Mouse (Mus musculus) T-helper 17 cell (primary cell): ENCODE measurements at regions not wholly inside any gene's neighbourhood (a gene's known extent, or its start where the extent isn't known, plus 50 kb on each side); places are given as distances from the start of the nearest gene placed in this dataset.

Experiments used
- in situ Hi-C, 2 experiments: fragments of 300-600 bp; cut with MboI, MseI; formaldehyde crosslinking; loops; 1 replicate in 1 of 2; 2 replicates in 1 of 2; pipeline ENCODE4 v1.15.1; 2025; ENCODE audit warnings: high pct_unique_total_duplicates in 2 of 2

DNA sequence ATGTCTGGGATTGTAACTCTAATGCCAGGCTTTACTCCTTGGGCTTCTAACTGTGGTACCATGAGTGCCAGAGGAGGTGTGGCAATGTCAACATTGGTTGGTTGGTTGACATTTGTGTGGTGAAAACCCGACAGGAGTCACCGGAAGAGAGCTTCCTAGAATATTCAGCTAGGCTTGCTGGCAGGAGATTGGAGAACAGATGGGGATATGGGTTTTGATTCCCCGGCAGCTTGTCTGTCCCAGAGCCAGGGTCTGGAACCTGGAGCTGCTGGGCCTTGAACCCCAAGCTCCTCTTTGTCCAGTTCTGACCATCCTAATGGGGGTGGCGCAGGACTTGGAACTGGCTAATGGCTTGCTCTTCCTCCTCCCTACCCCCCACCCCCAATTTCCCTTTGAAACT is 1198.9 kb upstream of the A1bg start:
- in situ Hi-C loops: loop anchor here in 1 of 2 experiments (5.0 kb wide), 1 partner anchor 39 kb away; no protein-coding TSS in a partner anchor

DNA sequence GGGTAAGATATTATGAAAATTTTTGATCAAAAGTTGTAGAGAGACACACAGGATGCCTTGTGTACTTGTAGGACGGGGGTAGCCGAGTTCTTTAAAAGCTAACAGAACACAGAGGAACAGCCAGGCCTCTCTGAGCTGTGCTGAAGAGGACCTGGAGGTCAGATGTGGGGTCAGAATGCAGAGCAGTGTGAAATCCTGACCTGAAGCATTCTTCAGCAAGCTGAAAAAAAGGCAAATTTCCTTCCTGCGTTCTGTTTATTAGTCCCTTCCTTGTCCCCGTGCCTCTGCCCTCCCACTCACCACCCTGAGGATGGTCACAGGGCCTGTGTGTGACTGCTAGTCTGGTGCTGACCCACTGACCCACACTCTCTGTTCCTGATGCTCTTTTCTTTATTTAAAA is 1197.9 kb upstream of the A1bg start:
- in situ Hi-C loops: loop anchor here in 1 of 2 experiments (5.0 kb wide), 1 partner anchor 38 kb away; no protein-coding TSS in a partner anchor

DNA sequence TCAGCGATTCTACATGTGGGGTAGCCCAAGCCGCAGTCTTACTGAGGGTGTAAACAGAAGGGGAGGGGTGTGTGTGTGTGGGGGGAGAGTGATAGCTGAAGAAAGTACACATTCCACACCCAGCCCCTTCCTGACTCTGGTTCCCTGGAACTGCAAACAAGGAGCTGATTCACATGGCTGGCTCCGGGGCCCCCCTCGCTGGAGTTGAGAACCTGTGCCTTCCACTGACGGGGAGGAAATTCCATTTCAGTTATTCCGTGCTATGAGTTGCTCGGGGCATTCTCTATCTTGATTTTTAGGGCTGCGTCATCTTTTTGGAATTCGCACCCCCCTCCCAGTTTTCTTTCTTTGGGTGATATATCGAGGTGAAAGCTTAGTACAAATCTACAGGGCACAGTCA is 1196.2 kb upstream of the A1bg start:
- in situ Hi-C loops: loop anchor here in 1 of 2 experiments (10.0 kb wide), 1 partner anchor 466 kb away; no protein-coding TSS in a partner anchor

DNA sequence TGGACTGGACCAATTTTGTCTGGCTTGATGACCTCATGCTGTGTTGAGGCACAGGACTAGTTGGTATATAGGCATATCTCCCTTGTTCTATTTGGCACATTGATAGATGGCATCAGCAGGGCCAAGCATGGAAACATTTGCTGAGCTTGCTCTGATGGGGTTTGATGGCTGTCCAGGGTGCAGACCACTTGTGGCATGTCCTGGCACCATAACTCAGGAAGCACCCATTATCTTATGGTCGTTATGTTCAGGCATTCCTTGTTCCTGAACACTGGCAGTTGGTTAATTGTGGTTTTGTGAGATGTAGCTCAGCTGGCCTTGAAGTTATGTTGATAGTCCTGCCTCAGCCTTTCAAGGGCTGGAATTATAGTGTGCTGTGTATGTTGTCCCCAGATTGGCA is 1193.4 kb upstream of the A1bg start:
- in situ Hi-C loops: loop anchor here in 1 of 2 experiments (10.0 kb wide), 1 partner anchor 469 kb away; no protein-coding TSS in a partner anchor

DNA sequence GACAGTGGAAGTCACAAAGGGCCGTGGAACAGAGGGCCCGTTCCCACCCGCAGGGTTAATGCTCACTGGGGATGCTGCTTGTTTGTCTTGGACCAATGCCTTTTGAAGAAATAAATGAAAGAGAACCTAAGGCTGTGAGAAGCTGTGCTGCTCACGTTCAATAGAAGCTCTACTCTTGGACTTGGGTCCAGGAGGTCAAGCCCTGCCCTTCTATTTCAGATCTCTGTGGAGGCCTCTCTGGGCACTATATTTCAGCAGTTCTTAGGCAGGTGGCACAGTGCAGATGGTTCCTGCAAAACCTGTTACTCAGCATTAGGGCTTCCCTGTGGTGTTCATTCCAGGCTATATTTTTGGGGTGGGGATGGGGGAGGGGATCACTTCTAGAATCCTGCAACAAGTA is 1192.0 kb upstream of the A1bg start:
- in situ Hi-C loops: loop anchor here in 1 of 2 experiments (10.0 kb wide), 1 partner anchor 470 kb away; no protein-coding TSS in a partner anchor

DNA sequence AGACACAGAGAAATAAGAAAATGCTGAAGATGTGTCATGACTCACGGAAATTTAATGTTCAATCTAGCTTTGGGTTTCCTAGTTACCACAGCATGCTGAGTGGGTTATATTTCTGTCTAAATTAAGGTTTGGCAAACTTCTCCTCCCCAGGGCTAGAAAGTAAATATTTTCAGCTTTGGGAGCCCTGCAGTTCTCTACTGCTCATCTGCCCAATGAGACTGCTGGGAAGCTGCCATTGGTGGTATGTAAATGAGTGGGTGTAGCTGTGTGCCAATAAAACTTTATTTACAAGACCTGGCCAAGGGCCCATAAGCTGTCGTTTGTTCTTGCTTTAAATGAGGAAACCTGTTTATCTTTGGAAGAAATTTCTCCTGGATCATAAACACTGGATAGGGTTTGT is 1189.3 kb upstream of the A1bg start:
- in situ Hi-C loops: loop anchor here in 1 of 2 experiments (10.0 kb wide), 1 partner anchor 473 kb away; no protein-coding TSS in a partner anchor

DNA sequence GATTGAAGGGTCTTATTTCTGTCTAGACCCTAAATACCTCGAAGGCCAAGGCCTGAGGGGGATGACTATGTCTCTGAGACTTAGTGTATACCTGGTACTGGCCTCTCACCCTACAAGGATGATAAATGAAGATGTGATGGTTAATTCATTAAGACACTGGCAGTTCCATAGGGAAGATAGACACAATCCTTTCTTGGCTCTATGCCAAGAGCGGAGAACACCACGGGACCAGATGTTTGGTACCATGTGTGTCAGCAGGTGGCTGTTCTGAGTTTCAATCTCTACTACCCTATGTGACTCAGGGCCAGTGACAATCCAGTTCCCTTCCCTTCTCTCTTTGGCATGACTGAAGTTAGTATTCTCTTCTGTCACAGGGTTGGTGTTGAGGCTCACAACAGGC is 1185.2 kb upstream of the A1bg start:
- in situ Hi-C loops: loop anchor here in 1 of 2 experiments (10.0 kb wide), 1 partner anchor 1967 kb away; no protein-coding TSS in a partner anchor

DNA sequence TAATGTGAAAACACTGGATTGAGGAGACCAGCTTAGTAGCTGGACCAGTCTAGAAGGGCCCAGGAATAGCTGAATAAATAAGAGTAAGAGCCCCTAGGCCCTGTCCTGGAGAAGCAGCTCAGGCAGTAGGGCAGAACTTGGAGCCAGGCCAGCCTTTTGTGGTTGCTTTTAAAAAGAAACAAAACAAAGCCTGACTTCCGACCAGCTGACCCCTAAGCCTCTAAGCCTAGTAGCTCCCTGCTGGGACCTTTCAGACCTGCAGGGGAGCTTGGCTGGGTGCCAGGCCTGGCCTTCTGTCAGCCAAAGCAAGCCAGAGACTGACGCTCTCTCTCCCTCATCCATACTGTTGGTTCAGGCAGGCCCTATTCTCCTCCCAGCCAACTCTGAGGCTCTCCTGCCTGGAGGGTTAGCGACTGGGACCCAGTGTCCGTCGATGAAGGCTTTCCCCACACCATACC is 1183.7 kb upstream of the A1bg start:
- in situ Hi-C loops: loop anchor here in 1 of 2 experiments (10.0 kb wide), 1 partner anchor 1968 kb away; no protein-coding TSS in a partner anchor

DNA sequence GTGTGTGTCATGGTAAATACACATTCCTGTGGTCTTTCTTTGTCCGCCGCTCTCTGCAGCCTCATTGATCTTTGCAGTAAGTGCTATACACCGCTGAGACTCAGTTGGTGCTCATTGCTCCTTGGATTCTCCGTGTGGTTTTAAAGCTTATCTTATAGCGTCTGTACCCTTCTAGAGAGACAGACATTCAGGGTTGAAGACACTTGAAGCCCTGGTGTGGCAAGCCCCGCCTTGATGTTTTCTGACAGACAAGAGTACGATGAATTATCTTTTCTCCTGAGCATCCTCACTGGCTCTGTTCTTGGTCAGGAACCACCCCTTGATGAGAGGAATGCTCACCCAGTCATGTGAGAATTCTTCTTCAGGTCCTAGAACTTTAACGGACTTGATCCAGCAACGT is 1182.7 kb upstream of the A1bg start:
- in situ Hi-C loops: loop anchor here in 1 of 2 experiments (10.0 kb wide), 1 partner anchor 1969 kb away; no protein-coding TSS in a partner anchor

DNA sequence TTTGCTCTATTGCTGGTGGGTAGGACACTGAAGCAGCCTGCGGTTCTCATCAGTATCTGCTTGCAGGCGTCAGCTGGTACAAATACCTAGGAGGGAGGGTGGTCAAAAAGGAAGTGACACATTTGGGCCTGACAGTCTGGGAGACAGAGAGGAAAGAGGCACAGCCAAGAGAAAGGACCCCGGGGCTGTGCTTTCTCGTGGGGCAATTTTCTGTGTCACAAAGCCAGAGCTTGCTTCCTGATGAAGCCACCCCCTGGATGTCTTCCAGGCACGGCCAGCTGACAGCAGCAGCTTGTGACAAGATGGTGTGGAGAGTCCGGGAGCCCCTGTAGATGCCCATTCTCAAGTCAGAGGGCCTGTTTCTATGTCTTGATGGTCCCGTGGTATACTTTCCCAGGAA is 1181.8 kb upstream of the A1bg start:
- in situ Hi-C loops: loop anchor here in 1 of 2 experiments (10.0 kb wide), 1 partner anchor 1970 kb away; no protein-coding TSS in a partner anchor

DNA sequence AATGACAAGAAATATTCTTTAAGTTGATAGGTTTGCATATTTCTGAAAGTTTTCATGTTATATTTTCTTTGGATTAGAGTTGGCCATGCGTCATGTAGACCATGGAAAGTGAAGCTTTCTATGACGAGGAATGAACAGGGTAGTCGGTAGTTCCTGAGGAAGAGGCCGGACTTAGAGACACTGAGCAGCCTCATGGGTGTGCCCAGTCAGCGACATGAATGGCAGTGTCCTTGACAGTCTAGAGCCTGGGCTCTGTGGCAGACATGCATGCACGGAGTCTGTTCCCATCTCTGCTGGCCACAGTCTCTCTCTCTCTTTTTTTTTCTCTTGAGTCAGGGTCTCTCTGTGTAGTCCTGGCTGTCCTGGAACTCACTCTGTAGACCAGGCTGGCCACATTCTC is 1176.9 kb upstream of the A1bg start:
- in situ Hi-C loops: loop anchor here in 1 of 2 experiments (10.0 kb wide), 1 partner anchor 1975 kb away; no protein-coding TSS in a partner anchor

DNA sequence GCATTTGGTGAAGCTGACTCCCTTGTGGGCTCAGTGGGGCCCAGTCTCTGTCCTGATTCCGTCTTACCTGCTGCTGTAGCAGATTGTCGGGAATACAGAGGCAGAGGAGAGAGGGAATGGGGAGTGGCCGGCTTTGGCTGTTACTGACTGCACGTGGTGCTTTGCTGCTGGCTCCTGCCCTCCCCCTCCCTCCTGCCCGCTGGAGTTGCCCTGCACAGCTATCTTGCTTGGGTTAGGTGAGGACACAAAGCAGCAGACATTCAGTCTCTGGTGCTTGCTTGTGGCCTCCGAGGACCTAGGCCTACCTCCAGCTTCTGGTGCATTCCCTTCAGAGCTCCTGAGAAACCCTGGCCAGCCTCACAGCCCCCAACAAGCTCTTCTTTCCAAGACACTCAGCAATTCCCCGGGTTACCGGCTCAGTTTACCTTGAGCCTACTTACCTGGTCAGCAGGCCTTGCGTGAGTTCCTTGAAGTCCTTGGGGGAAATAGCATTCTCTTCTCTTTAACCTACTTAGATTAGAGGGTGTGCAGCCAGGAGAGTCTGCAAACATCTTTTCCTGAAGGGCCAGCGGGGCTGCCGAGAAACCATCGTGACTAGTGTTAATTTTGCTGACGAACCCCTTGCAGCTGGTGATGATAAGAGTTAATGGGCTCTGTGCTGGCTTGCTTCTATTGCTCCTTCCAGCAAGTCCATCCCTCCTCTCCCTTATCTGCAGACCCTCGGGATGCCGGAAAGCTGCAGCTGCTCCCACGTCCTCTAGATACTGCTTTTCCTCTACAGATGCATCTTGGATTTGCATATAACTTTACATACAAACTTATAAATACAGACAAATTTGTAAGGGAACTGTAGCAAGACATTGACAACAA is 1176.2 kb upstream of the A1bg start:
- in situ Hi-C loops: no loop called here

DNA sequence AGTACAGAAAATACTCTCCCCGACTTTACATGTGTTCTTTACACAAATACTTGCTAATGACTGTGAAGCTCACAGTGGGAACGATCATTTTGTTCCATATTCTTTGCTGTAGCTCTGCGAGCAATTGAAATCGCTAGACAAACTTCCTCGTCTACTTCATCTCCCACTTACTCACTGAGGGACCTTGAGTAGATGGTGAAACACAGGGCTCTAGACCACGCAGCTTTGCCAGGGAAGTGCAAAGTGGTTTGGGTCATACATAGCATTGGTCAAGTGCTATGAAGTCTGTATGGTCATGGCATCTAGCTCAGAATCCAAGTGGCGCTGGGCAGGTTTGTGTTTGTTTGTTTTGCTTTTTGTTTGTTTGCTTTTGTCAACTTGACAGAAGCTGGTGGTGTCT is 1174.0 kb upstream of the A1bg start:
- in situ Hi-C loops: no loop called here

DNA sequence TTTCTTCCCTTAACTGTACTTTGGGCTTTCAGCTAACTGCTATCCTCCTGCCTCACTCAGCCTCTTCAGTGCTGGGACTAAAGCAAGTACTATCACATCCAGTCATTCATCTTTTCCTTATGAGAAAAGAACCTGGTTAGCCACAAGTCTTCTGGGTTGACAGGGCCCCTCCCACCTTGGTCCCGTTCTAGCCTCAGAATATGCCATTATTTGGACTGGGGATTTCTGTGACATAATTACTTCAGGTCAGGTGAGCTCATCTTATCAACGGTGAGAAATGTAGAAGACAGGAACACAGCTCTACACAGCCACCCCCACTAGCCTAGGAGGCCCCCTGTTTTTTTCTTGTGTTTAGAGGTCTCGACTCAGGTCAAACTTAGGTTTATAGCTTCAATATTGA is 1172.4 kb upstream of the A1bg start:
- in situ Hi-C loops: no loop called here

DNA sequence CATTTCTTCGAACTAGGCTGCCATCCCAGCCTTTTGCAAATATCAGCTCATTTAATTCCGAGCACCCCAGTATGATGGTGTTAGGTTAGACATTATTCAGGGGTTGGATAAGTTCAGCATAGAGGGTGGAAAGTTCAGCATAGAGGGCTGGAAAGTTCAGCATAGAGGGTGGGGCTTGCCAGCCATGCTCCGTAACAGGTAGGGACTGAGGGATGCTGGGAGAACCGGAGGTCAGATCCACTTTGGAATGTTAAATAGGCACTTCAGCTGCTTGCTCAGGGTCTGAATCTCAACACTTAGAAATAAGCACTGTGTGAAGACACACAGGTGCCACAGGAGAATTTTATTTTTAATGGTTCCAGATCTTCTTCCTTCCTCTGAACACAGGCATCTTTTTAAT is 1170.9 kb upstream of the A1bg start:
- in situ Hi-C loops: loop anchor here in 1 of 2 experiments (5.0 kb wide), 1 partner anchor 74 kb away; no protein-coding TSS in a partner anchor

DNA sequence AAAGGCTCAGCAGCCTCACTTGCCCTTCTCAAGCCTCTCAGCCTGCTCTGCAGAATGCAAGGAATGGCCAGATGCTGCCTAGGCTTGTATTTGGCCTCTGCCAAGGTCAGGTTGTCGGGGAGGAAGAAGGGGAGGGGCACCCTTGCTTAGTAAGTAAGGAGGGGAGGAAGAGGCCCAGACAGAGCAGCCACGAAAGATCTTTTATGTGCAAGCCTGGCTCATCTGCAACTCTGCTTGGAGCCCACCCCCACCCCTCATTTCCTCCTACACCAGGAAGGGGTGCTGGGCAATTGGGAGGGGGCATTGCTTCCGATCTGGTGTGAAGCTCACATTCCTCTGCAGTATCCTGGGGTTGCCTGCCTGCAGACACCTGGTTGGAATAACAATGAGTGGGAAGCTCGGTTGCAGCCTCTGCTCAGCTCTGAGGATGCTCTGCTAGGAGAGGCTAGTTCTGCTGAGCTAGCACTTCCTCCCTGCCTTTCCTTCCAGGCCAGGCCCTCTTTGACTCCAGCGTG is 1169.9 kb upstream of the A1bg start:
- in situ Hi-C loops: loop anchor here in 1 of 2 experiments (5.0 kb wide), 1 partner anchor 75 kb away; no protein-coding TSS in a partner anchor

DNA sequence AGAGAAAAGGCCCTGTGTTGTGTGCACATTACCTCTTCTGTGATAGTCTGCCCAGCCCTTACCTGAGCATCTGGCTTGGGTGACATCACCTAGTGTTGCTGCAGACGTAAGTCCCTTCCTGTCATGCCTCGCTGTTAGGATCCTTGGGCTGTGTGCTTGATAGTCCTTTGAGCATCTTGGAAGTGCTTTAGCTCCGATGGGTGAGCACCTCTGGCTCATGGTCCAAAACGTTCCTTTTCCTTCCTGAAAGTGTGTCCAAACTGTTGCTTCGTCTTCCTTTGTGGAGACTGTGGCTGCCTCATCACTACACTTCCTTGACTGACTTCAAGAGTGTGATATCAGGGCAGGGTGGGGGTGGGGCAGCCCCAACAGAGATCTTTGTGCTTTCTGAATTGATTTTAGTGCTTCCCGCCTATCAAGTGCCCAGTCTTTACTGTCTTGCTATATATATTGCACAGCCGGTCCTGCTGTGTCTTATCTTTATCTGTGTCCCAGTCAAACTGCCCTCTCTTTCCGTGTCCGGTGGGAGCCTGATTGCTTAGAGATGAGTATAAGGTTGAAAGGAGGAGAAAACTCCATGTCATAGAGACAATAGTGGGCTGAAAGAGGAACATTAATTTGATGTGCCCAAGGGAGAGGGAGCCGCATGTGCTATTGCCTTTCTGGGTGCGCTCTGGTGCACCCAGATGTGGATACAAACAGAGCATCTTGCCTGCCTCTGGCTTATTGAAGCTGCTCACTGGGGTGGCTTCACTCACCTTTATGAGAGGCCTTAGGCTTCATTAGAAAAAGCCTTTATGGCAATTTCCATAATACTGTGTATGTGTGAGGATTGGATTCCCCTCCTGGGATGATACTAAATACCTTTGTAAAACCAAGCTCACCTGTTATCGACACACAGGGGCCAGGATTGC is 1169.2 kb upstream of the A1bg start:
- in situ Hi-C loops: loop anchor here in 1 of 2 experiments (5.0 kb wide), 1 partner anchor 75 kb away; no protein-coding TSS in a partner anchor

DNA sequence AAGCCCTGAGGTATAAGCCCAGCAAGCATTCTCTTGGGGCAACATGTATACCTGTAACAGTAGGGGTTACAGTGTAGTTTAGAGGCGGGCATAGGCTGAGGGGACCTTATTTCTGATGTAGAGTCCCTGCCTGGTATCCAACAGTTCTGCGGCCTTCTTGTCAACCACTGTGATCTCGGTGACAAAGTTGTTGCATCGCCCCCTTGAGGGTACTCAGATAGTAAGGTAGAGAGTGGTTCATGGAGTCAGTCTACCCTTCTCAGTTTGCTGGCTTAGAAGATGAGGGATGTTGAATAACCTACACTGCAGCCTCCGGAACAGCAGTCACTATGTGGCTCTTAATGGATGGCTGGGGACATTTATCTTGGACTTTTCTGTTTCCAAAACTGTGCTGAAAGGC is 1168.3 kb upstream of the A1bg start:
- in situ Hi-C loops: loop anchor here in 1 of 2 experiments (5.0 kb wide), 1 partner anchor 76 kb away; no protein-coding TSS in a partner anchor

DNA sequence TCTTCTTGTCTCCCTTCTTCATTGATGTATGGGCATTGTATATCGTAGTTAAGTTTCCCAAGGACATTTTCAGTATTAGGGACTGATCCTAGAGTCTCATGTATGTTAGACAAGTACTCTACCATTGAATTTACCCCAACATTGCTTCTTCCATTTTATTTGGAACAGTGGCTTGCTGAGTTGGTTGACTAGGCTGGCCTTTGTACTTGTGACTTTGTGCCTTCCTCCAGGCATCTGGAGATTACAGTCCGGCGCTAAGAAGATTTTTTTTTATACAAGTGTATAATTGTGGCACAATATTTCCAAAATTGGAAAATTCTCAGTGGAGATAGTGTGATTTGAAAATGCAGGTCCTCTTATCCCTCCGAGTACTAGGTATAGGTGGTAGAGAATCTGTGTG is 1165.5 kb upstream of the A1bg start:
- in situ Hi-C loops: no loop called here

DNA sequence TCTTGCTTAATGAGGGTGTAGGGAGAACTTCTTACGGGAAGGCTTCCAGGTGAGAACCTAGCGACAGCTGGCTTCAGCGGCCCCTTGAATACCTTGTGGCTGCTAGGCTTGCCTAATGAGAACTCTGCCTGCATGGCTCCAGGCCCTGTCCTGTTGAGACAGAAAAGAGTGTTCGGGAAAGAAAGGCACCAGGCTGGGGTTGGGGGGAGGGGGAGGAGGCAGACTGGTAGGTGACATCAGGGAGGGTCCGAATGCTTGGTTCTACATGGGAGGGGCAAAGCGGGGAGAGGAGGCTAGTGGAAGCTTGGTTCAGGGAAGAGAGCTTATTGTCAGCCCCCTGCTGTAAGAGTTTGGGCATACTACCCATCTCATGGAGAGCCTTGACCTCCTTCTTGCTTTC is 1164.9 kb upstream of the A1bg start:
- in situ Hi-C loops: no loop called here

DNA sequence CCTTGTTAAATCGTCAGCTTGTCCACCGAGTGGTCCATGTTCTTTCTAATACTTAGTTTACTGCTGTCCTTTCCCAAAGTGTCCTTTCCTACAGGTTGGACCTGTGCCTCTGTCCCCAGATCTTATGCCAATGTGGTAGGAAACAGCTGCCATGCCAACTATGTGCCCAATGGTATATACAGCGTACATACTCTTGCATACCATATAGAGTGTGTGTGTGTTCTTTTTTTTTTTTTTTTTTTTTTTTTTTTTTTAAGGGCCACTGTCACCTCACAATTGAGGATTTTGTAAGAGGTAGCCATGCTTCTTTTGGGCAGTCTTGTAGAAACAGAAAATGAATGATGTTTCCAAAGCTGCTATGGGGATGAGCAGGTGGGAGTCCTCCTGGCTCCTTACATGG is 1163.2 kb upstream of the A1bg start:
- in situ Hi-C loops: no loop called here
